Mouse (Mus musculus): ENCODE measurements around the gene Mgmt.

- TF ChIP-seq TAL1 (IDR thresholded peaks at IDR 0.05; ENCODE audit: low read length) (no peak), MYC (IDR thresholded peaks at IDR 0.05; ENCODE audit: low read depth, low read length) (no peak), E2F4 (IDR thresholded peaks at IDR 0.05; ENCODE audit: borderline replicate concordance, low read depth, low read length) (no peak), KAT2A (conservative IDR thresholded peaks at IDR 0.05; ENCODE audit: low read depth, low read length) (no peak), NRF1 (IDR thresholded peaks at IDR 0.05; ENCODE audit: insufficient read depth, low read depth, low read length, poor library complexity, severe bottlenecking) (no peak), POLR2A (IDR thresholded peaks at IDR 0.05; ENCODE audit: control insufficient read depth in 1 of 2, insufficient read depth in 1 of 2, low read depth in 1 of 2, low read length in 2 of 2, poor library complexity in 1 of 2) (no peak), CTCF (IDR thresholded peaks at IDR 0.05 in 2 of 3, conservative IDR thresholded peaks at IDR 0.05 in 1 of 3; ENCODE audit: control insufficient read depth in 1 of 3, insufficient read depth in 1 of 3, low read depth in 2 of 3, low read length in 3 of 3, poor library complexity in 1 of 3, severe bottlenecking in 1 of 3) (no peak), NELFE (IDR thresholded peaks at IDR 0.05; ENCODE audit: low read depth, low read length) (no peak), MAX (IDR thresholded peaks at IDR 0.05; ENCODE audit: low read length) (no peak), MAZ (IDR thresholded peaks at IDR 0.05; ENCODE audit: low read depth, low read length) (no peak), POLR2AphosphoS5 (IDR thresholded peaks at IDR 0.05; ENCODE audit: borderline replicate concordance, low read depth, low read length) (no peak), SMC3 (IDR thresholded peaks at IDR 0.05; ENCODE audit: low read depth, low read length) (no peak), HCFC1 (IDR thresholded peaks at IDR 0.05; ENCODE audit: low read depth, low read length) (no peak), USF1 (IDR thresholded peaks at IDR 0.05; ENCODE audit: low read depth, low read length) (no peak)
Observed at GRCm38 (mm10) chr7:136934336-136934735, 39.9 kb downstream of the Mgmt start.
